Mouse (Mus musculus): ENCODE measurements around the gene Zbtb25. TPM values are rescaled to one million over a fixed set of nuclear protein-coding genes. Genes with fewer than 3 reads are reported as not detected.

The Zbtb25 gene
- polyA plus RNA-seq, 1 experiment from 2014 or later = 18.4 TPM

DNA sequence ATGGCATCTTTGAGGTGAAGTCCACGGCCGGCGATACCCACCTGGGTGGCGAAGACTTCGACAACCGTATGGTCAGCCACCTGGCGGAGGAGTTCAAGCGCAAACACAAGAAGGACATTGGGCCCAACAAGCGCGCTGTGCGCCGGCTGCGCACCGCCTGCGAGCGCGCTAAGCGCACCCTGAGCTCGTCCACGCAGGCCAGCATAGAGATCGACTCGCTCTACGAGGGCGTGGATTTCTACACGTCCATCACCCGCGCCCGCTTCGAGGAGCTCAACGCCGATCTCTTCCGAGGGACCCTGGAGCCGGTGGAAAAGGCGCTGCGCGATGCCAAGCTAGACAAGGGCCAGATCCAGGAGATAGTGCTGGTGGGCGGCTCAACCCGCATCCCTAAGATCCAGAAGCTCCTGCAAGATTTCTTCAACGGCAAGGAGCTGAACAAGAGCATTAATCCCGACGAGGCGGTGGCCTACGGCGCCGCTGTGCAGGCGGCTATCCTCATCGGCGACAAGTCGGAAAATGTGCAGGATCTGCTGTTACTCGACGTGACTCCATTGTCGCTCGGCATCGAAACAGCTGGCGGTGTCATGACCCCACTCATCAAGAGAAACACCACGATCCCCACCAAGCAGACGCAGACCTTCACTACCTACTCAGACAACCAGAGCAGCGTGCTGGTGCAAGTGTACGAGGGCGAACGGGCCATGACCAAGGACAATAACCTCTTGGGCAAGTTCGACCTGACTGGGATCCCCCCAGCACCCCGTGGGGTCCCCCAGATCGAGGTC, 36.0 kb upstream of the Zbtb25 start:
- Histone ChIP-seq H3K4me2 (peak overlapping the region; percentile 84), H3K36me3 (ENCODE audit: insufficient read depth) (no peaks in the 10 kb centered on the region), H3K9me3 (ENCODE audit: low read depth, low read length) (no peaks in the 10 kb centered on the region), H3K27ac (ENCODE audit: low read depth) (no peak overlapping the region), H3K9ac (no peak overlapping the region), H3K4me3 (ENCODE audit: low read depth, low read length) (peak overlapping the region; percentile 71), H3K27me3 (ENCODE audit: insufficient read depth, low read length) (peaks cover 34% of the 10 kb centered on the region), H3K4me1 (ENCODE audit: insufficient read depth) (peaks cover 11% of the 10 kb centered on the region)
- no peak for TF ChIP-seq CTCF (IDR thresholded peaks at IDR 0.05; ENCODE audit: low read depth)
- DNase-seq (peak; percentile 47), ATAC-seq (ENCODE audit: insufficient read depth) (no peak)
- WGBS = 2% methylated on average over 64 of the region's 64 CpGs

DNA sequence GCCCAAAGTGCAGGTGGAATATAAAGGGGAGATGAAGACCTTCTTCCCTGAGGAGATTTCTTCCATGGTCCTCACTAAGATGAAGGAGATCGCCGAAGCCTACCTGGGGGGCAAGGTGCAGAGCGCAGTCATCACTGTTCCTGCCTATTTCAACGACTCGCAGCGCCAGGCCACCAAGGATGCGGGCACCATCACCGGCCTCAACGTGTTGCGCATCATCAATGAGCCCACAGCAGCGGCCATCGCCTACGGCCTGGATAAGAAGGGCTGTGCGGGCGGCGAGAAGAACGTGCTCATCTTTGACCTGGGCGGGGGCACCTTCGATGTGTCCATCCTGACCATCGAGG, 35.4 kb upstream of the Zbtb25 start:
- WGBS = 5% methylated on average over 20 of the region's 20 CpGs
- Histone ChIP-seq H3K4me1 (ENCODE audit: insufficient read depth) (peaks cover 11% of the 10 kb centered on the region), H3K36me3 (ENCODE audit: insufficient read depth) (no peaks in the 10 kb centered on the region)

DNA sequence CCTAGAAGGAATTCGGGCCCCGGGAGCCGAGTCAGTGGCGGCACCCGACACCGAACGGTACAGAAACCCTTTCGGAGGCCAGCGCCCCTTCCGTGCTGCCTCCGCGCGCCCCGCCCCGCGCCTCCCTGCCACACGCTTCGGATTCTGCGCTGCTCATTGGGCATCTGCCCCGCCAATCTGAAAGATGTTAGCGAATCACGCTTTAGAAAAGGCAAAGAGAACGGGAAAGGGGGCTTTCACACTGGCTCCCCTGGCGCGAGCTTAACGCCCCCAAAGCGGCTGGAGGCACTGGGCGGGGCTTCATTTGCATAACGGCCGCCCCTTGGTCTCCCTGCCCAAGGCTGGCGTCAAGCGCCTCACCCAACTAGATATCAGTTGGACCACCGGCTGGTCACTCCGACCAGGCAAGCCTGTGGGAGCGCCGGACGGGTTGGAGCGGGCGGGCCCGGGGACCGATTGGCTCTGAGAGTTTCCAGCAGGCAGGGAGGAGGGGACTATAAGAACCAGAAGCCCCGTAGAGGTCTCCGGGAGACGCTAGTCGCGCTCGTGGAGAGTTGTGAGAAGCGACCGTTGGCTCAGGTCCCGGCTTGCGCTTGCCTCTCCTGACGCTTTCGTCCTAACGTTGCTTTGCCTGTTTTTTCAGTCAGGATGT, 34.6 kb upstream of the Zbtb25 start, which contains the start of gene Hspa2:
Gene Hspa2, plus strand, starts transcription at position 291 of the 652 bp plus-strand sequence.
- no peak for TF ChIP-seq CTCF (IDR thresholded peaks at IDR 0.05; ENCODE audit: low read depth)
- peak within 1 kb of the TSS; percentile 92 for H3K27ac ChIP-seq (ENCODE audit: low read depth)
- DNase-seq = peak; percentile 100
- WGBS = under 1% methylated on average over 54 of the region's 54 CpGs
- peak within 1 kb of the TSS; percentile 71 for H3K4me3 ChIP-seq (ENCODE audit: low read depth, low read length)
- peak within 1 kb of the TSS; percentile 61 for H3K9ac ChIP-seq
- H3K4me2 ChIP-seq = peak within 1 kb of the TSS; percentile 84
- H3K9me3 ChIP-seq (ENCODE audit: low read depth, low read length) = no peaks in the 10 kb centered on the region
- H3K36me3 ChIP-seq (ENCODE audit: insufficient read depth) = no peaks in the 10 kb centered on the region
- peaks cover 34% of the 10 kb centered on the region for H3K27me3 ChIP-seq (ENCODE audit: insufficient read depth, low read length)
- ATAC-seq (ENCODE audit: insufficient read depth) = peak; percentile 98
- H3K4me1 ChIP-seq (ENCODE audit: insufficient read depth) = peaks cover 11% of the 10 kb centered on the region

More for the DNA sequence above, 35.4 kb upstream of the Zbtb25 start:
- peak overlapping the region; percentile 84 for H3K4me2 ChIP-seq
- ATAC-seq (ENCODE audit: insufficient read depth) (no peak), DNase-seq (no peak)
- TF ChIP-seq CTCF (IDR thresholded peaks at IDR 0.05; ENCODE audit: low read depth) = no peak
- no peaks in the 10 kb centered on the region for H3K9me3 ChIP-seq (ENCODE audit: low read depth, low read length)
- 0 out of 2 replicates have a peak overlapping the region, but pooled peaks have one; percentile 23 for H3K9ac ChIP-seq
- H3K4me3 ChIP-seq (ENCODE audit: low read depth, low read length) = peak overlapping the region; percentile 71
- H3K27ac ChIP-seq (ENCODE audit: low read depth) = no peak overlapping the region
- peaks cover 34% of the 10 kb centered on the region for H3K27me3 ChIP-seq (ENCODE audit: insufficient read depth, low read length)

DNA sequence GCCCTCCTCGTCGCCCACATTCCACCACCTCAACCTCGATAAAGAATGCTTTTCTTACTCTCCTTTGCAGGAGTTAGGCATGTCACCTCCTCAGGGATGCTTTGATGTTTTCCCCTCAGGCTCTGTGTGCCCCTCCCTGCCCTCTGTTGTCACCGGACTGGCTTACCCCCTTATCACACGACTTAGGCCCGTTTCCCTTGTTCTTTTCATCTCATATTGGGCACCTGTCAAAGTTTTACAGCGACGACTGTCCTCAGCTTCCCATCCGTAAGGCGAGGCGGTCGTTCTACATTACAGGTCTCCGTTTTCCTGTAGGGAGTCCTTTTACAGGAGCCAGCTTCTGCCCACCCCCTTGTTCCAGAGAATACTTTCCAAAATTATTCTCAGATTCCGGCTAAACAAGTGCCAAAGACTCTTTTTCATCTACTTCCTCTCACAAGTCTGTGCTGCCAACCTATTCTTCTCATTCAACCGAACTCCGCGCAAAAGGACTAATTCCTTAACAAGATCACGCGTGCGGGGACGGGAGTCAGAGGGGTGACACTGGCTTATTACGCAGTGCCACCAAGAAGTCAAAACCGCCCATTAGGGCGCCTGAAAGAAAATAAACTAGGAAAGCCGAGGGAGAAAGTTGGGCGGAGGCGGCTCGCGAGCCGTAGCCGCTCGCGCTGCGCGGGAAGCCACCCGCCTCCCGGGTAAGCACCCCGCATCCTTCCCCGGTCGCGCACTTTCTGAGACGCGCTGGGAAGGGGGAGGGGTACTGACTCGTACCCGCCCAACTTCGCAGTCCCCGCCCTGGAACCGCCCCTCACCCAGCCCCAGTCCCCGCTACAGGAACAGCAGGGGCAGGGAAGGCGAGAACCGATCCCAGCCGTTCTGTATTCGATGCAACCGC, 33.8 kb upstream of the Zbtb25 start:
- H3K4me1 ChIP-seq (ENCODE audit: insufficient read depth) = peaks cover 14% of the 10 kb centered on the region
- peak; percentile 90 for DNase-seq
- peak overlapping the region; percentile 84 for H3K4me2 ChIP-seq
- H3K36me3 ChIP-seq (ENCODE audit: insufficient read depth) = no peaks in the 10 kb centered on the region
- peak; percentile 89 for ATAC-seq (ENCODE audit: insufficient read depth)
- peak overlapping the region; percentile 61 for H3K9ac ChIP-seq
- 2% methylated on average over 46 of the region's 54 CpGs for WGBS
- H3K27me3 ChIP-seq (ENCODE audit: insufficient read depth, low read length) = peaks cover 34% of the 10 kb centered on the region
- no peak for TF ChIP-seq CTCF (IDR thresholded peaks at IDR 0.05; ENCODE audit: low read depth)
- no peaks in the 10 kb centered on the region for H3K9me3 ChIP-seq (ENCODE audit: low read depth, low read length)
- peak overlapping the region; percentile 92 for H3K27ac ChIP-seq (ENCODE audit: low read depth)
- H3K4me3 ChIP-seq (ENCODE audit: low read depth, low read length) = peak overlapping the region; percentile 71

DNA sequence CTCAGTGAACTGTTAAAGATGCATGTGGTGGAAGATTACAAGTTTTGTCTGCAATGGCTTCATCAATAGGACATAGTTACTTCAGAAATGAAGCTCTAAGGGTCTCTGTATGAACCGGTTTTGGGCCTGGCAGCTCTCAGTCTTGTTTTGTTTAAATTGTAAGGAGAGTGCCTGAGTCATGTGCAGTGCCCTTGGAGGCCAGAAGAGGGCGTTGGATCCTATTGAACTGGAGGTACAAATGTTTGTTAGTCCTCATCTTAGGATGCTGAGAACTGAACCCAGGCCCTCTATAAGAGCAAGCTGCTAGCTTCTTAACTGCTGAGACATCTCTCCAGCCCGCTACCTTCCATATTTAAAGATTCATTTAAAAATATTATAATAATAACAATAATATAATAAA, 32.3 kb upstream of the Zbtb25 start:
- WGBS = 48% methylated on average over 3 of the region's 3 CpGs
- no peak overlapping the region for H3K27ac ChIP-seq (ENCODE audit: low read depth)

DNA sequence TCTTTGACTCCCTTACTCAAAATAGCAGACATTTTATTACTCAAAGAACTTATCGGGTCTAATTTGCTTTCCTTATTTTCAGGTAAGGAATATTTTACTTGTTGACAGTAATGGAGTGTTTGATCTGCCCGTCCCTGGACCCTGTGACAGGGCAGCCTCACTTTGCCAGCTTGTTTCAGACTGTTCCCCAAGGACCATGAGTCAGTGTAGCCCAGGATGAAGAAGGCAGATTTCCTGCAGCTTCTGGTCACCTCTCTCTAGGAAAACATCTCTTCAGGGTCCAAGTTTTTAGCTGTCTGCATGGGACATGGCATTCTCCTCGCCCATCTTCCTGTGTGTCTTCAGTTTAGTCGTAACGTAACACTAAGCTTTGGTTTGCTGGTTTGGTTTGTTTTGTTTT, 27.9 kb upstream of the Zbtb25 start:
- Histone ChIP-seq H3K9me3 (ENCODE audit: low read depth, low read length) (no peaks in the 10 kb centered on the region), H3K36me3 (ENCODE audit: insufficient read depth) (peaks cover 3% of the 10 kb centered on the region; the same call in 1 of the 2 replicates), H3K4me1 (ENCODE audit: insufficient read depth) (peaks cover 3% of the 10 kb centered on the region; the same call in 1 of the 2 replicates), H3K4me3 (ENCODE audit: low read depth, low read length) (no peak overlapping the region), H3K27ac (ENCODE audit: low read depth) (no peak overlapping the region), H3K9ac (no peak overlapping the region), H3K27me3 (ENCODE audit: insufficient read depth, low read length) (no peaks in the 10 kb centered on the region), H3K4me2 (no peak overlapping the region)
- TF ChIP-seq CTCF (IDR thresholded peaks at IDR 0.05; ENCODE audit: low read depth) = no peak
- 76% methylated on average over 5 of the region's 5 CpGs for WGBS
- ATAC-seq (ENCODE audit: insufficient read depth) (no peak), DNase-seq (no peak)

More for the DNA sequence above, 32.3 kb upstream of the Zbtb25 start:
- Histone ChIP-seq H3K9me3 (ENCODE audit: low read depth, low read length) (no peaks in the 10 kb centered on the region), H3K36me3 (ENCODE audit: insufficient read depth) (no peaks in the 10 kb centered on the region), H3K27me3 (ENCODE audit: insufficient read depth, low read length) (peaks cover 23% of the 10 kb centered on the region), H3K9ac (no peak overlapping the region), H3K4me3 (ENCODE audit: low read depth, low read length) (no peak overlapping the region), H3K4me2 (no peak overlapping the region), H3K4me1 (ENCODE audit: insufficient read depth) (peaks cover 14% of the 10 kb centered on the region)
- ATAC-seq (ENCODE audit: insufficient read depth) (no peak), DNase-seq (no peak)
- peak; percentile 17; the same call in 1 of the 2 replicates for TF ChIP-seq CTCF (IDR thresholded peaks at IDR 0.05; ENCODE audit: low read depth)
